ENCODE assay signal across 9 mouse cellular contexts in genomic region chr7:76353469-76353868, GRCm38 (mm10).
DNase-seq lines count a peak whose midpoint lies in the region; ATAC-seq and TF ChIP-seq lines count a peak whose summit lies in the region.
"Had no signal": no experiment of that assay in that cellular context is flagged by ENCODE, and none has a peak within 500 bp of the region (broad histone marks: within the 10 kb centered on the region; RNA-seq: fewer than 3 reads in every experiment).

No protein-coding gene starts in this region.

- intact Hi-C loops in gastrocnemius, postnatal 14 days (cut with DNase I; ENCODE audit: low total_unique reads) = no loop called here

- no peak for TF ChIP-seq POLR2A in limb, embryonic 14.5 days (IDR thresholded peaks at IDR 0.05; ENCODE audit: borderline replicate concordance, extremely low read depth, insufficient read depth, insufficient read length)

- H3K4me1 ChIP-seq in limb, embryonic 14.5 days (ENCODE audit: control insufficient read depth, insufficient read depth, low read length) = no peaks in the 10 kb centered on the region

- H3K27me3 ChIP-seq in limb, embryonic 14.5 days (ENCODE audit: control insufficient read depth, insufficient read depth, low read length) = no peaks in the 10 kb centered on the region

- ATAC-seq in limb, embryonic 14.5 days (ENCODE audit: low FRiP score, low read depth) = no peak
- ATAC-seq in activated CD4-positive, CD25-positive, alpha-beta regulatory T cell, adult 4 months = no peak

- WGBS in limb, embryonic 14.5 days = 35% methylated on average over 10 of the region's 10 CpGs

- H3K4me2 ChIP-seq in limb, embryonic 14.5 days (replicated peaks; ENCODE audit: low read depth, low read length, severe bottlenecking) = no peak overlapping the region

- DNase-seq in gastrocnemius, postnatal 14 days = peak; percentile 13
- no peak for DNase-seq in gastrocnemius, postnatal 4 days (ENCODE audit: low spot score in 2 of 2)
- DNase-seq in 416B (ENCODE audit: low read depth) = peak; percentile 59
- peak; percentile 50 for DNase-seq in adrenal gland, postnatal 10 days
- peak; percentile 9 for DNase-seq in limb, embryonic 14.5 days (ENCODE audit: low spot score)
- DNase-seq in frontal cortex, postnatal 25 days (ENCODE audit: low spot score in 2 of 2) = no peak
- DNase-seq in MN1 (ENCODE audit: low spot score) = no peak
- DNase-seq: kidney, adult 11 months had no signal

- no peak overlapping the region for H3K9ac ChIP-seq in limb, embryonic 14.5 days (ENCODE audit: low read depth, low read length, severe bottlenecking)

- no peaks in the 10 kb centered on the region for H3K9me3 ChIP-seq in limb, embryonic 14.5 days (ENCODE audit: control insufficient read depth, low read length)

- H3K4me3 ChIP-seq in limb, embryonic 14.5 days (replicated peaks; ENCODE audit: low read length) = no peak overlapping the region

- H3K27ac ChIP-seq in limb, embryonic 14.5 days (replicated peaks; ENCODE audit: low read depth, low read length) = no peak overlapping the region

- H3K36me3 ChIP-seq in limb, embryonic 14.5 days (ENCODE audit: control insufficient read depth, insufficient read depth, low read length) = no peaks in the 10 kb centered on the region

Comparison
In these comparisons a context has a peak if more than half of its experiments do, and no peak if none do; other contexts are left out.
1. DNase-seq: peak in gastrocnemius, postnatal 14 days (single experiment), 416B (single experiment), adrenal gland, postnatal 10 days (single experiment) and limb, embryonic 14.5 days (single experiment); none in gastrocnemius, postnatal 4 days (0 of 2), frontal cortex, postnatal 25 days (0 of 2) and MN1 (single experiment).